Mouse (Mus musculus): ENCODE results near the gene Begain. TPM values are rescaled to one million over a fixed set of nuclear protein-coding genes. Genes with fewer than 3 reads are reported as not detected.

Begain gene
- total RNA-seq (2014; rRNA removed) (78.2 and 84.2 TPM in 2 replicates), polyA plus RNA-seq (2015; fragmentation: Nextera tagmentation; extraction: Ambion mirVana) (28.4 and 31.8 TPM in 2 replicates)

DNA sequence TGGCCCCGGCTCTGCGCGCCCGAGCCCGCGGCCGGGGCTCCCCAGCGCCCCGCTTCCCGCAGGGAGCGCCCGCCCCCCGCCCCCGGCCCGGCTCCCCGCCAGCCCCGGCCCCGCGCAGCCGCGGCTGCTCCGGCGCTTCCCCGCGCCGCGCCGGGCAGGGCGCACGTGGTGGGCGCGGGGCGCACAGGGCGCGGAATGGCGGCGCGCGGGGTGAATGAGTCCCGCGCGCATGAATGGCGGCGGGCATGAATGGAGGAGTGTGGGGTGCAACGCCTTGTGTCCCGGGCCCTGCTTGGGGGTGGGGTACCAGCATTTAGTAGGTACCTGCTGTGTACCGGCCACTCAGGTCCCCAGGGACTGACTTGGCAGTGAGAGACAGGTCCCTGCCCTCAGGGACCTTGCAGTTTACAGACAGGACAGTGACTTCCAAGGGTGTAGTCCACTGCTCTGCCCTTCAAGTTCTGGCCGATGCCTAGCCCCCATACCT, at the start of gene Begain:
TSS of gene Begain (minus strand) at position 51 of the 487 bp plus-strand sequence.
- WGBS = under 1% methylated on average over 23 of the region's 48 CpGs
- Histone ChIP-seq H3K4me3 (ENCODE audit: low read depth, low read length) (peak within 1 kb of the TSS; percentile 63), H3K4me1 (ENCODE audit: insufficient read depth, low read length) (peaks cover 15% of the 10 kb centered on the region; the same call in 1 of the 2 replicates), H3K27ac (ENCODE audit: low read depth, low read length) (peak within 1 kb of the TSS; percentile 51), H3K4me2 (ENCODE audit: low read depth, low read length, poor library complexity, severe bottlenecking) (peak within 1 kb of the TSS; percentile 93), H3K9me3 (ENCODE audit: low read length) (no peaks in the 10 kb centered on the region), H3K36me3 (ENCODE audit: insufficient read depth, low read length) (no peaks in the 10 kb centered on the region), H3K27me3 (ENCODE audit: insufficient read depth, low read length) (no peaks in the 10 kb centered on the region; the same call in 1 of the 2 replicates), H3K9ac (replicated peaks; ENCODE audit: low read length, poor library complexity, severe bottlenecking) (peak within 1 kb of the TSS; percentile 84)
- ATAC-seq (ENCODE audit: low FRiP score) (peak; percentile 71), DNase-seq (ENCODE audit: low spot score) (no peak)
- no peak for TF ChIP-seq CTCF (IDR thresholded peaks at IDR 0.05)

DNA sequence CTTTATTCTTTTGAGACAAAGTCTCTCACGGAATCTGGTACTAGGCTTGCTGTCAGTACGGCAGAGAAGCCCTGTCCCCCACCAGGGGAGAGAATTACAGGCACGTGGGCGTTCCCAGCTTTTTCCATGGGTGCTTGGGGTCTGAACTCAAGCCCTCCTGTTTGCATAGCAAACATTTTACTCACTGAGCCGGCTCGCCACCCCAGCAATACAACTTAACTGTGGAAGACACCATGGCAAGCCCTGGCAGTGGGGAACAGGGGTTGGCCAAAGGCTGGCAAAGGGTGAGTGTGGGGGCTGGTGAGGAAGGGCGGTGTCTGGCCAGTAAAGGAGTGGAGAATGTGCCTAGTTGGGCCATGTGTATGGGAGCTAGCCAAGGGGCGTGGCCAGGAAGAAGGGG, 47.7 kb upstream of the Begain start:
- Histone ChIP-seq H3K9ac (replicated peaks; ENCODE audit: low read length, poor library complexity, severe bottlenecking) (no peak overlapping the region), H3K27ac (ENCODE audit: low read depth, low read length) (no peak overlapping the region), H3K4me2 (ENCODE audit: low read depth, low read length, poor library complexity, severe bottlenecking) (no peak overlapping the region), H3K4me3 (ENCODE audit: low read depth, low read length) (no peak overlapping the region), H3K27me3 (ENCODE audit: insufficient read depth, low read length) (no peaks in the 10 kb centered on the region), H3K36me3 (ENCODE audit: insufficient read depth, low read length) (no peaks in the 10 kb centered on the region), H3K9me3 (ENCODE audit: low read length) (no peaks in the 10 kb centered on the region), H3K4me1 (ENCODE audit: insufficient read depth, low read length) (0 out of 2 replicates have a peak, but pooled peaks cover 3% of the 10 kb centered on the region)
- no peak for DNase-seq (ENCODE audit: low spot score)
- ATAC-seq (ENCODE audit: low FRiP score) = no peak
- no peak for TF ChIP-seq CTCF (IDR thresholded peaks at IDR 0.05)
- WGBS = 70% methylated on average over 8 of the region's 8 CpGs

DNA sequence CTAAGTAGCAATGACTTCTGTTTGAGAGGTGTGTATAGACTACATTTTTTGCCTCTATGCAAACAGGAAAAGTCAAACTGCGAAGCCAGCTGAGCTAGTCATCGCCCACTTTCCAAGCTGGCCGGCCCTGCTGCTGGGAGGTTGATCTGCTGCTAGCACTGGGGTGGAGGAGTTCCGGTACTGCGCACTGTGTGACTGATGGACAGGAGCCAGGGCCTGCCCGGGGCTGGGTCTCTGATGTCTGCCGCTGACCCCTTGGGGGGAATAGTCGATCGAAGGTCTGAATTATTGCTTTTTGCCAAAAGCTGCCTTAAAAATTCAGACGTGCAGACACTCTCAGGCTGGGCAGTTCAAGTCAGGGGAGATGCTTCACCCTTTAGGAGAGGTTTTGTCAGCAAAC, 47.1 kb upstream of the Begain start:
- no peak for TF ChIP-seq CTCF (IDR thresholded peaks at IDR 0.05)
- Histone ChIP-seq H3K4me2 (ENCODE audit: low read depth, low read length, poor library complexity, severe bottlenecking) (no peak overlapping the region), H3K9ac (replicated peaks; ENCODE audit: low read length, poor library complexity, severe bottlenecking) (no peak overlapping the region), H3K9me3 (ENCODE audit: low read length) (no peaks in the 10 kb centered on the region), H3K27ac (ENCODE audit: low read depth, low read length) (no peak overlapping the region), H3K36me3 (ENCODE audit: insufficient read depth, low read length) (no peaks in the 10 kb centered on the region), H3K4me1 (ENCODE audit: insufficient read depth, low read length) (0 out of 2 replicates have a peak, but pooled peaks cover 3% of the 10 kb centered on the region), H3K4me3 (ENCODE audit: low read depth, low read length) (no peak overlapping the region), H3K27me3 (ENCODE audit: insufficient read depth, low read length) (no peaks in the 10 kb centered on the region)
- 78% methylated on average over 10 of the region's 10 CpGs for WGBS
- no peak for DNase-seq (ENCODE audit: low spot score)
- no peak for ATAC-seq (ENCODE audit: low FRiP score)

DNA sequence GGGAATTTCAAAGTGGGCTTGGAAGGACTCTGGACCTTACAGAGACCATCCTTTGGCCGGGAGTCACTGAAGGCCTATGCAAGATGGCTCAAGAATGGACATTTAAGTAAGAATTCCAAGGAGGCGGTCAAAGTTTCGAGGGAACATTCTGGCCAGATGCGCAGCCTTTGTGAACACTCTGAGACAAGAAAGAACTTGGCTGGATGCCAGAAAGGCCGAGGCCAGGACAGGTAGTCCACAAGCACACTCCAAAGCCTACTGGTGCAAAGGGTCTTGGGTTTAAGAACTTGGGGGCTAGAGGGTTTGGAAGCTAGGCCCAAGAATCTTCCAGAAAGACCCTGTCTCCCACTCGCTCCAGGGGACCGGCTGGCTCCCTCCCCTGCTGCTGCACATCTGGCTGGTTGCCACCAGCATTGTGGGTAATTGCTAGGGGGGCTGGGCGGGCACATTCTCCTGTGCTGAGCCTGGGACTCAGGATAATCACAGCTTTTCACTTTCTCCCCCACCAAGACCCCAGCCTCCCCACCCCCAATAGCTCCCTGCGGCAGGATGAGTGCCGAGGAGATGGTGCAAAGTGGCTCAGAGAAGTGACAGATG, 45.1 kb upstream of the Begain start:
- TF ChIP-seq CTCF (IDR thresholded peaks at IDR 0.05) = no peak
- Histone ChIP-seq H3K9me3 (ENCODE audit: low read length) (no peaks in the 10 kb centered on the region), H3K4me2 (ENCODE audit: low read depth, low read length, poor library complexity, severe bottlenecking) (no peak overlapping the region), H3K27ac (ENCODE audit: low read depth, low read length) (no peak overlapping the region), H3K27me3 (ENCODE audit: insufficient read depth, low read length) (no peaks in the 10 kb centered on the region), H3K4me1 (ENCODE audit: insufficient read depth, low read length) (0 out of 2 replicates have a peak, but pooled peaks cover 3% of the 10 kb centered on the region), H3K4me3 (ENCODE audit: low read depth, low read length) (no peak overlapping the region), H3K36me3 (ENCODE audit: insufficient read depth, low read length) (no peaks in the 10 kb centered on the region), H3K9ac (replicated peaks; ENCODE audit: low read length, poor library complexity, severe bottlenecking) (no peak overlapping the region)
- no peak for ATAC-seq (ENCODE audit: low FRiP score)
- 53% methylated on average over 10 of the region's 10 CpGs for WGBS
- DNase-seq (ENCODE audit: low spot score) = no peak

DNA sequence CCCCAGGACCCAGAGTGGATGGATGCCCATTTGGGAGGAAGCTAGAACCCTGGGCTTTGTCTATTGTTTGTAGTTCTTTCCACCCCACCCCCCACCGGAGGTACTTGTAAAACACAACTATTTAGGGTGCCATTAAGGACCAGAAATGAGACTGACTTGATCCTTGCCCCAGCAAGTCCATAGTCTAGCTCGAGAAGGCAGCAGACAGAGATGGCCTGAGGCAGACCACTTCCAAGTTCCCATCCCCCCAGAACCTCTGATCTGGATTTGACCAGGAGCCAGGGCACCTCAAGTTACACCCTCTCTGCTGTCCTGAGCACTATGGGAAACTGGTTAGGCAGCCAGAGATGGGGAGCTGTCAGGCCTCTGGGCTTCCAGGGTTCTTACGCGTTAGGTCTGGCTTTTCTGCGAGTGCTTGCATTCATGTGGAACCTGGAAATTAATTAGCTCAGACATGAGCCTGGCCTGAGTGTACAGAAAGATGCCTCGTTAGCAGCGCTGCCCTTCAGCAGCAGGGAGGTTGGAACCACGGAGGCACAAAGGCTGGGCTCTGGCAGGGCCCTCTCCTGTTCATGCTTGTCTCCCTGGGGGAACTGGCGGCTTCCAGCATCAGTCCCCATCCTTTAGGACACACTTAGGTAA, 44.5 kb upstream of the Begain start:
- H3K36me3 ChIP-seq (ENCODE audit: insufficient read depth, low read length) = no peaks in the 10 kb centered on the region
- H3K27me3 ChIP-seq (ENCODE audit: insufficient read depth, low read length) = no peaks in the 10 kb centered on the region
- H3K4me3 ChIP-seq (ENCODE audit: low read depth, low read length) = no peak overlapping the region
- H3K27ac ChIP-seq (ENCODE audit: low read depth, low read length) = no peak overlapping the region
- ATAC-seq (ENCODE audit: low FRiP score) (no peak), DNase-seq (ENCODE audit: low spot score) (peak; percentile 6)
- H3K9ac ChIP-seq (replicated peaks; ENCODE audit: low read length, poor library complexity, severe bottlenecking) = no peak overlapping the region
- H3K4me2 ChIP-seq (ENCODE audit: low read depth, low read length, poor library complexity, severe bottlenecking) = no peak overlapping the region
- 49% methylated on average over 9 of the region's 9 CpGs for WGBS
- H3K4me1 ChIP-seq (ENCODE audit: insufficient read depth, low read length) = 0 out of 2 replicates have a peak, but pooled peaks cover 3% of the 10 kb centered on the region
- no peaks in the 10 kb centered on the region for H3K9me3 ChIP-seq (ENCODE audit: low read length)
- no peak for TF ChIP-seq CTCF (IDR thresholded peaks at IDR 0.05)

DNA sequence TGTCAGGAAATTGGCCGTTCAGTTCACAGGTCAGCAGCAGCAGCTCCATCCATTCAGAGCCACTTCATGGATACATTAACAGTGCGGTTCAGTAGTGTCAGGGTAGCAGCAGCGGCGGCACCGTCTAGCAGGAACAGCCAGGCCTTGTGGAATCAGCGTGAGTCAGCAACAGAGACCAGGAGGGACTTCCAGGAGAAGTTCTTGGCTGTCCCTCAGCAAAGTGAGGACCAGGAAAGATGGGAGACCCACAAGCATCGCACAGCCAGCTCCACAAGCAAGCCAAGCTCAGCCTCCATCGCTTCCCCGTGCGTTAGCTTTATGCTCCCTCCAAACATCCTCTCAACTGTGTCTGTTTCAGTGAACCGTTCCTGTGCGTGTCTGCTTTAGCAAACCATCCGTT, 40.9 kb upstream of the Begain start:
- no peaks in the 10 kb centered on the region for H3K27me3 ChIP-seq (ENCODE audit: insufficient read depth, low read length)
- TF ChIP-seq CTCF (IDR thresholded peaks at IDR 0.05) = no peak
- no peak overlapping the region for H3K27ac ChIP-seq (ENCODE audit: low read depth, low read length)
- no peak for ATAC-seq (ENCODE audit: low FRiP score)
- no peak for DNase-seq (ENCODE audit: low spot score)
- H3K36me3 ChIP-seq (ENCODE audit: insufficient read depth, low read length) = no peaks in the 10 kb centered on the region
- H3K9me3 ChIP-seq (ENCODE audit: low read length) = no peaks in the 10 kb centered on the region
- no peak overlapping the region for H3K9ac ChIP-seq (replicated peaks; ENCODE audit: low read length, poor library complexity, severe bottlenecking)
- no peak overlapping the region for H3K4me2 ChIP-seq (ENCODE audit: low read depth, low read length, poor library complexity, severe bottlenecking)
- 89% methylated on average over 13 of the region's 13 CpGs for WGBS
- H3K4me1 ChIP-seq (ENCODE audit: insufficient read depth, low read length) = 0 out of 2 replicates have a peak, but pooled peaks cover 3% of the 10 kb centered on the region
- no peak overlapping the region for H3K4me3 ChIP-seq (ENCODE audit: low read depth, low read length)
